Mouse (Mus musculus) activated CD4-positive, CD25-positive, alpha-beta regulatory T cell, adult 4 months (primary cell): ENCODE measurements around the gene Ccdc43. TPM values are rescaled to one million over a fixed set of nuclear protein-coding genes. Genes with fewer than 3 reads are reported as not detected.
"Not testable (repeated sequence)": the region's sequence is repeated elsewhere in the genome, so short reads cannot be mapped to it uniquely, and the experiment has no call there.

Source experiments
- ATAC-seq: one replicate; pipeline ENCODE4 v1.8.0; 2017
- polyA plus RNA-seq, 2 experiments: library from polyadenylated mRNA; unstranded; fragments of 100-300 nt; shearing (Covaris generic); gene quantifications; one replicate each; pipeline ENCODE4 v1.2.1; 2017

The Ccdc43 gene
- 10 to 100 TPM; 36.5 to 37.9 TPM for polyA plus RNA-seq

DNA sequence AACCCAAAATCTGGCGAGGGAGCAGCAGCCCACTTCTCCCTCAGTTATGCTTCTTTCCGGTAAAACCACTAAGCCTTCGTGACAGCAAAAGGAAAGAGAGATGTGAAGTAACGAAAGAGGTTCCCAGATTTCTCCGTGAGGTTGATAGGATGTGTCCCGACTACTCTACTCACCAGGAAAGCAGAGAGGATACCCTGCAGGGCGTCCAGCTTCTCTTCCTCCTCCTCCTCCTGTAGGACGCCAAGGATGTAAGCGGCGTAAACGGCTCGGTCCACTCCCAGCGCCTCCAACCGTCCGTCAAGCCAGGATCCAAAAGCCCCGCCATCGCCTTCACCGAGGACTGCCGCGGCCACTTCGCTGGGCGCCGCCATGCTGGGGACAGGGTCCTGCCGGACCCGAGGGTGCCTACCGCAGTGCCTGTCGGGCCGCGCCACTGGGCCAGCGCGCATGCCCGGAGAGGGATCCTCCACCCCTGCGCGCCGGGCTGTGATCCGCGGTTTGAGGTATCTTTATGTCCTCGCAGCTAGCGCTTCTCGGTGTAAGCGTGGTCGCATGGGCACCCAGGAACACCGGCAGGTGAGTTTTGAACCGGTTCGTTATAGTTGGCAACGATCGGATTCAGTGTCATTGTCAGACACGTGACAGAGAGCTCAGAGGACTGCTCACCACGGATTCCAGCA lies at the start of gene Ccdc43:
Ccdc43 (minus strand) TSS at position 445 of the 680 bp plus-strand sequence.
- ATAC-seq, result peak; percentile 80

- ATAC-seq, result no peak
Observed at GRCm38 (mm10) chr11:102744746-102745145, 47.2 kb upstream of the Ccdc43 start.

DNA sequence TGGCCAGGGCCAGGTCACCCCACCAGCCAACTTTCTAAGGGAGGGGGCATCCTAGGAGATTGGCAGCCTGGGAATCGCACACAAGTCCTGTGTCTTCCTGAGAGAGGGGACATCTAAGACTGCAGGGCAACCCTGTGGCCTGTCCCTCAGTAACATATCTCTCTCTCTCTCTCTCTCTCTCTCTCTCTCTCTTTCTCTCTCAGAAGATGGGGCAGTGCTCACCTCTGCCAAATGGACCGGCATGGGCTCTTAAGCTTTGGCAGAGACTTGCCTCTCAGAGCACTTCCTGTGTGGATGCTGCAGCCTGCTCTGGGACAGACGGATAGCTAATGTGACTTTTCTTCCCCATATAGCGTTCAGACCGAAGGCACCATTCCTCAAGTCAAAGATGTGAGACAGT lies 45.3 kb upstream of the Ccdc43 start:
- ATAC-seq, result no peak

DNA sequence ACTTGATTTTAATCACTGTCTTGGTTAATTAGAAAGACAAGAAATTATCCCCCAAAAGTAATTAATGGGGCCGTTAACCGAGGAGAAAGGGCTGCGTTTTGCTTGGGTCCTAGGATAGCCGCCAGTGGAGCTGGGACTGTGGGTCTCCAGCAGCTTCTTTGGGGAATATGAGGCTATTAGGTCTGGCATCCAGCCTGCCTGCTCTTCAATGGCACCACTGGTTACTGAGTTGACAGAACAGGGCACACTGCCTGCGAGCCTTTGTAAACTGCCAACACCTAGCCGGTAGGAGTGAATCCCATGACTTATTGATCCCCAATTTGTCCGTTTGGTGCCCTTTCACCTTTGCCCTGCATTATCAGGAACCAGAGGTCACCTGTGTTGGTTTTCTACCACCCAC lies 44.5 kb upstream of the Ccdc43 start:
- ATAC-seq, result no peak

DNA sequence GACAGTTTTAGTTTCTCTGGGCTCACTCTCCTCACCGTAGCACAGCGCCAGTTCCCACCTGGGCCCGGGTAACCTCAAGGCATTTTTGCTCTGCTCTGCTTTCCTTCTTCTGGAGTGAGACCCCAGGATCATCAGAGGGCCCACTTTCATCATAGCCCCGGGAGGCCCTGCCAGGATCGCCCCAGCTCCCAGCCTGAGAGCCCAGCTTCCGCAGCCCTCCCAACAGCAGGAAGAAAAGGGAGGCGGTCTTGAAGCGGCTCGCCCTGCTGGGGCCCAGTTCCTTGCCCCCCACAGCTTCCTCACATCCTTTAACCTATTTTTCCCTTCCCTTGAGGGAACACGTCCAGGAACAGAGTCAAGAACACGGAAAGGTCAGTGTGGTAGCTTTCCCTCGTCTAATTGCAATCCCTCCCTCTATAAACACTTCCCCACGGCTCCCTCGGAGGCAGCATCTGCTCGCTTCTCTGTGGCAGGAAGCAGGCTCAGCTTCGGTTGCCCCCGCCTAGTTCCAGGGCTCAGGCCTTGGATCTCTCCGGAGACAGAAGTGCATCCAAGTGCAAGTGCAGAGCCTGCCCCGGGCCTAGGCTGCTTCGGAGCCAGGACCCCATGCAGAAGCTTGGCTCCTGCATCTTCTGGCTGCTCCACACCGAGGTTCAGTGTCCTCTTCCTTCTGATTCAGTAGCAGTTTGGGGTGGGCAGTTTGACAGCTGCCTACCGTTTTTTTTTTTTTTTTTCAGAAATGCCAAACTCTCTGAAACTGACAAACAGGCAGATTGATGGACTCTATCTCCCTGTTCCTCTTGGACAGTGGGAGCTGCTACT lies 43.8 kb upstream of the Ccdc43 start:
- no peak for ATAC-seq

GRCm38 (mm10) chr11:102740634-102741033 lies 43.1 kb upstream of the Ccdc43 start:
- ATAC-seq, result no peak

GRCm38 (mm10) chr11:102739278-102739966 lies 41.8 kb upstream of the Ccdc43 start:
- peak; percentile 43 for ATAC-seq

DNA sequence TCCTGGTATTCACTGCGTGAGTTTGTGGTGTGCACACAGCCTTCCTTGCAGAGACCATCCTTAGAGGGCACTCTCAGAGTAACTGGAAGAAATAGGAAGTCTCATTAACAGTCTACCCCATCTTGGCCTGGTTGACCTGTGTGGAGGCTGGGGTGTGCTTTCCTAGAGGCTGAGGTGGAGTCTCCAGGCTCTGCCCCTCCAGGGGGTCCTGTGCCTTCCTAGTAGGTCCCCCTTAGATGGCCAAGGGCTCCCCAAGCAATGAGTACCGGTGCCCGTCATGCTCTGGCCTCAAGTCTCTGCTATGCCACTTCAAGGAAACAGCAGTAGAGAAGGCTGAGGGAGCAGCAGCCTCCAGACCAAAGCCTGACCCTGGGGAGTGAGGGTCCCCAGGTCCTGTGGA lies 40.5 kb upstream of the Ccdc43 start:
- ATAC-seq, result no peak

- no peak for ATAC-seq
Observed at GRCm38 (mm10) chr11:102734961-102735360, 37.4 kb upstream of the Ccdc43 start.

GRCm38 (mm10) chr11:102733146-102733545 lies 35.6 kb upstream of the Ccdc43 start:
- no peak for ATAC-seq

DNA sequence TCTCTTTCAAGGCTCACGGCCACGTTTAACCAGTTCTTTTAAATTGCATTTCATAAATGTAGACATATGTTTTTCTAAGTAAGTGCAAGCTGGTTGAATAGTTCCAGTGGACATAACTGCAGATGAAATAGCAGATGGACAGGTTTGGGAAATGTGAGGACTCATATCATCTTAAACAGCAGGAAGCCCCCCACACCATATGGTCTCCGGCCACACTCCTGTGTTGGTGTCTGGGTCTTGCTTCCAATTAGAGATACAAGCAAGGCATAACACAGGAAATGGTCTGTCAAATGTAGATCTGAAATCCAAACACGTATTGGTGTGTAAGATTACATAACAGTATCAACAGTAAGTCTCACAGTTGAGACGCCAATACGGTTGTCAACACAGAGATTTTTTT lies 33.8 kb upstream of the Ccdc43 start:
- ATAC-seq, result no peak

- no peak for ATAC-seq
Observed at GRCm38 (mm10) chr11:102729835-102730234, 32.3 kb upstream of the Ccdc43 start.

- ATAC-seq, result no peak
Observed at GRCm38 (mm10) chr11:102728614-102729013, 31.0 kb upstream of the Ccdc43 start.

DNA sequence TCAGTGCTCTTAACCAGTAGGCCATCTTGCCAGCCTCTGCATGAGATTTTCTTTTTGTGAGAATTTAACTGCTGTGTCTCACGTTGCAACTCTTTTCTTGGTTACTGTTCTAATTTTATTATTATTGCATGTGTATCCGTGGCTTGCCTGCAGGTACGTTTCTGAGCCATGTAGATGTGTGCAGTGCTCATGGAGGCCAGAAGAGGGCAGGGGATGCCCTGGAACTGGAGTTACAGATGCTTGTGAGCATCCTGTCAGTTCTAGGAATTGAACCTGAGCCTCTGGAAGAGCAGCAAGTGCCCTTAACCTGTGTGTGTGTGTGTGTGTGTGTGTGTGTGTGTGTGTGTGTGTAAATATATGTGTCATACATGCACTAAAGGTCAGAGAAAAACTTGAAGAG lies 28.0 kb upstream of the Ccdc43 start:
- no peak for ATAC-seq

DNA sequence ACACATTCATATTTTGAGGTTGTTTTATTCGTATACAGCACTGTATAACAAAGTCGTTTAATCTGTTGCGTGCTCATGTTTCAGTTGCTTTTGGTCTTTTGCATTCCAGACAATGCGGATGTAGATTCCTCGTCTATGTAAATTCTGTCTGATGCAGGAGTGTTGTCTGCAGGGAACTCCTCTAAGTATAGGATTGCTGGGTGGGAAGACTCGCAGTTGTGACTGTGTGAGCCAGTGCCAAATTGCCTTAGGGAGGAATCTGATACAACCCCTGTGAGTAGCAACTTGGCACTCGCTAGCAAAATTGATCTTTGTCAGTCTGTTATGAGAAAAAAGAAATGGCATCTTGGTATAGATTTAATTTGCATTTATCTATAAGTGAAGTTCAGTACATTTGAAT lies 18.6 kb upstream of the Ccdc43 start:
- no peak for ATAC-seq

DNA sequence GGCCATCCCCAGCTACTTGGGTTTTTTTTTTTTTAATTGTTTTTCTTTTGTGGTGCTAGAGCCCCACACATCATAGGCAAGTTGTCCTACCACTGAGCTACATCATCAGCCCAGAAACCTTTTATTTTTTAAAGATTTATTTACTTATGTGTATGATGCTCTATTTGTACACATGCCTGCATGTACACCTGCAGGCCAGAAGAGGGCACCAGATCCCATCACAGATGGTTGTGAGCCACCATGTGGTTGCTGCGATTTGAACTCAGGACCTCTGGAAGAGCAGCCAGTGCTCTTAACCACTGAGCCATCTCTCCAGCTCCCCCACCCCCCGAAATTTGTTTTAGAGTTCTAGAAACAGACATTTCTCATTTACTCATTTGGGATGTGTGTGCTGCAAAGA lies 17.0 kb upstream of the Ccdc43 start:
- not testable (repeated sequence) for ATAC-seq

GRCm38 (mm10) chr11:102712411-102712810 lies 14.8 kb upstream of the Ccdc43 start:
- ATAC-seq, result no peak

GRCm38 (mm10) chr11:102702206-102702605 lies 4.6 kb upstream of the Ccdc43 start:
- not testable (repeated sequence) for ATAC-seq

- ATAC-seq, result no peak
Observed at GRCm38 (mm10) chr11:102698018-102698476, 465 bp upstream of the Ccdc43 start.

DNA sequence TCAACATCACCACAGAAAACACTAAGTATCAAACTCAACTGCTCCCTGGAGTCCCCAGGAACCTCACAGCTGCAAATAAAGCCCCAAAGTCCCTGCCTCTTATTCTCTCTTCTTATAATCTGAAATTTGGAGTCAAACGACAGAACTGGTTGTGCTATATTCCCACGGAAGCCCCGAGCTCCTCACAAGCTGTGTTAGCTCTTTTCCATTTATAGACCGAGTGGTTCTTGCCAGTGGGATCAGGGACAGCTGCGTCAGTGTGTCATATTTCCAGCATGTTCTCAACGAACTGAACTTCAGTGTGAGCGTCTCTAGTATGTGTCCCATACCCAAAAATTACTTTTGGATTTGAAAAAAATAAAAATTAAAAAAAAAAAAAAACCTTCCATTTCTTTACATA lies 2.3 kb downstream of the Ccdc43 start:
- ATAC-seq, result no peak

DNA sequence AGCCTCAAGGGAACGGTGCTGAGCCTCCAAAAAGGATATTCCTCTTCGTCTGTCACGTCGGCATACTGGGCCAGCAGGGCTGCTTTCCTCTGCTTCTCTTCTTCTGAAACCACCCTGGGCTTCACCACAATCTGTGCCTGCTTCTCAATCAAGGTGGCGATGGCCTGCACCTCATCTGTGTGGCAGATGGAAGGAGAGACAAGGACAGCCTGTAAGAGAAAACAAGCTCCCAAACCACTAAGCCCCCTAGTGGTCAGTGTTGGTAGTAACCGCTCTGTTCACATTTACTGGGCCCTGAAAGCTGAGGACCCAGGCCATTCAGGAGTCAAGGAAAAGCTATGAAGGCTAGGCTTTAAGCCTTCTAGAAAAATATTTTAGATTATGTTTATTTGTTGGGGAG lies 7.4 kb downstream of the Ccdc43 start:
- ATAC-seq, result peak; percentile 32

- no peak for ATAC-seq
Observed at GRCm38 (mm10) chr11:102665637-102666435, 31.7 kb downstream of the Ccdc43 start.

- no peak for ATAC-seq
Observed at GRCm38 (mm10) chr11:102665151-102665550, 32.4 kb downstream of the Ccdc43 start.
